Mouse (Mus musculus): ENCODE data around the gene Tecr.

DNA sequence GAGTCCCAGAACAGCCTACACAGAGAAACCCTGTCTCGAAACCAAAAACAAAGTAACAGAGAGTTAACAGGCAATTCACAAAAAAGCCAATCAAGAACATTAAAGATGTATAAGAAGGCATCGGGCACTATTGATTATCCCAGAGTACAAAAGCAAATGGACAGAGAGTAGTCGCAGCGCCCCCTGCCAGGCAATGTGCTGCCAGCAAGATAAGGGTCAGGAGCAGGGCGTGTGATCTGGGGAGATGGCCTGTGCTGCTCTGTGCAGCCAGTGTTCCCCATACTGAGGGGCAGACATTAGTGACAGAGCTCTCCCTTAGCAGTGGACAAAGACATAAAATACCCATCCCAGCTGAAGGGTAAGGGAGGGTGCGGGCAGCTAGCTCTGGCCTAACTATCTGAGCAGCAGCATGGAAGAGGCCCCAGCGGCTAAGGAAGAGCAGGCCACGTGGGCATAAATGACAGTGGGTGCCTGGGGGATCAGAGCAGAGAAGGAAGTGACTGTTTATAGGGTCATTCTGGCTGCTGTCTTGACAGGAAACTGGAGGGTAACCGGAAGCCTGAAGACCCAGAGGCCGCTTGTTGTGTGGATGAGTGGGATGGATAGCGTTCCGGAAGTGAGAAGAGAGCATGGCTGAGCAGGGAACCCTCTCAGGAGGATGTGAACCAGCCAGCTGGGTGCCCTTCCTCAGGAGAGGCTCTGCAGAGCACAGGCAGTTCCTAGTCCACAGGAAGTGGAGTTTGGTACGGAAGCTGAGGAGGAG, 48.9 kb upstream of the Tecr start:
- TF ChIP-seq CTCF (IDR thresholded peaks at IDR 0.05; ENCODE audit: low read depth, low read length) (no peak), POLR2A (IDR thresholded peaks at IDR 0.05; ENCODE audit: borderline replicate concordance, low read depth, low read length) (no peak)
